Mouse (Mus musculus) heart, postnatal 0 days (tissue): ENCODE data around the gene Bmpr1b. TPM values are rescaled to one million over a fixed set of nuclear protein-coding genes. Genes with fewer than 3 reads are reported as not detected.
A peak's percentile ranks its signal among the peaks of the same experiment; 100 is the strongest.

Source experiments
- ATAC-seq: fragments of 200-750 bp; cut with Nextera tagmentation; 2 replicates; pipeline ENCODE4 v1.8.0; 2017; ENCODE audit warnings: low read depth, moderate number of reproducible peaks, moderate library complexity; ENCODE audit not compliant: insufficient read depth
- DNase-seq: peaks from one replicate; pipeline ENCODE4 v3.0.0-alpha.2; 2016; ENCODE audit warnings: low spot score
- H3K27ac ChIP-seq: fragments of 300-500 bp; sonication (generic); 2 replicates; pipeline ENCODE4 v1.5.1; 2014; ENCODE audit warnings: low read depth, mild to moderate bottlenecking
- H3K27me3 ChIP-seq: fragments of 300-500 bp; sonication (generic); 2 replicates; pipeline ENCODE4 v1.6.1; 2014; ENCODE audit warnings: low read length, mixed read lengths; ENCODE audit not compliant: control insufficient read depth, insufficient read depth
- H3K36me3 ChIP-seq: fragments of 300-500 bp; sonication (generic); replicated peaks from 2 replicates; pipeline ENCODE4 v1.6.1; 2014; ENCODE audit warnings: low read length, mixed read lengths; ENCODE audit not compliant: control insufficient read depth, insufficient read depth
- H3K4me1 ChIP-seq: fragments of 300-500 bp; sonication (generic); 2 replicates; pipeline ENCODE4 v1.6.1; 2014; ENCODE audit warnings: antibody characterized with exemption; ENCODE audit not compliant: control insufficient read depth, insufficient read depth
- H3K4me2 ChIP-seq: fragments of 300-500 bp; sonication (generic); 2 replicates; pipeline ENCODE4 v1.6.1; 2014; ENCODE audit warnings: low read depth, mild to moderate bottlenecking, low read length, moderate library complexity
- H3K4me3 ChIP-seq: fragments of 300-500 bp; sonication (generic); 2 replicates; pipeline ENCODE4 v1.5.1; 2014; ENCODE audit warnings: low read depth, low read length
- H3K9ac ChIP-seq: fragments of 300-500 bp; sonication (generic); replicated peaks from 2 replicates; pipeline ENCODE4 v1.6.1; 2014; ENCODE audit warnings: low read depth, low read length, mixed read lengths
- H3K9me3 ChIP-seq: fragments of 300-500 bp; sonication (generic); replicated peaks from 2 replicates; pipeline ENCODE4 v1.6.1; 2016; ENCODE audit warnings: low read length; ENCODE audit not compliant: control insufficient read depth
- CTCF ChIP-seq: IDR thresholded peaks from 2 replicates; pipeline ENCODE4 v1.5.1; 2016; ENCODE audit warnings: antibody characterized with exemption, control low read depth, low read depth
- EP300 ChIP-seq: IDR thresholded peaks from 2 replicates; pipeline ENCODE4 v1.6.1; 2016; ENCODE audit warnings: antibody characterized with exemption, low read depth
- WGBS: fragments of 180-500 bp; shearing (Covaris S2); extraction: QIAGEN DNeasy Blood & Tissue Kit; methylation state at CpG from one replicate; pipeline ENCODE4 v1.1.7; 2014; 5-methylcytosine and 5-hydroxymethylcytosine counted together
- polyA plus RNA-seq: library from polyadenylated mRNA; unstranded; fragments of >200 nt; fragmentation: Nextera tagmentation; extraction: Ambion mirVana; gene quantifications from 2 replicates; pipeline ENCODE4 v1.2.1, GENCODE M21; 2015
- total RNA-seq: library from RNA; depleted of rRNA; stranded (reverse); fragments of >200 nt; gene quantifications from 2 replicates; pipeline ENCODE4 v1.2.3, GENCODE M21; 2014; ENCODE audit warnings: low replicate concordance

The Bmpr1b gene
- total and polyA plus RNA-seq, 2 experiments from 2014 or later = 0.11 to 0.95 TPM

DNA sequence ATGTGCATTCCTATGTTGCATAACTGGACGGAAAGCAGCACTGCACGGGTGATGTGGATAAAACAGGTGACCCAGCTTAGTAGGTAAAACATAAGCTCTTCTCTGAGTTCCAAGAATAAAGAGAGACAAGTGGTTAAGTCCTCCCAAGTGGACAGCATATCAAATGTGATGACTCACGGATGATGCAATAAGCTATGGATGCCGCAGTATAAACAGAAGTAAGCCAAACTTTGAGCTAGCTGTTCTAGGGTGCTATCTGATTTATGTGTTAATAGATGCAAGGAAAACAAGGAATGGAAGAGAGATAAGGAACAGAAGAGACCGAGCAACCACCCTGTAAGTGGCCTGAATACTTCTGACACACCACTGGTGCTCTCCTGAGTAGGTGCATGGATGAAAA is 120.1 kb downstream of the Bmpr1b start:
- no peak for DNase-seq
- TF ChIP-seq CTCF (no peak), EP300 (no peak)
- no peaks in the 10 kb centered on the region for H3K4me1 ChIP-seq
- ATAC-seq = no peak
- H3K4me3 ChIP-seq = no peak overlapping the region
- no peaks in the 10 kb centered on the region for H3K27me3 ChIP-seq
- no peaks in the 10 kb centered on the region for H3K9me3 ChIP-seq
- H3K4me2 ChIP-seq = no peak overlapping the region
- no peak overlapping the region for H3K9ac ChIP-seq
- WGBS = 72% methylated on average over 5 of the region's 5 CpGs
- no peak overlapping the region for H3K27ac ChIP-seq
- H3K36me3 ChIP-seq = no peaks in the 10 kb centered on the region

DNA sequence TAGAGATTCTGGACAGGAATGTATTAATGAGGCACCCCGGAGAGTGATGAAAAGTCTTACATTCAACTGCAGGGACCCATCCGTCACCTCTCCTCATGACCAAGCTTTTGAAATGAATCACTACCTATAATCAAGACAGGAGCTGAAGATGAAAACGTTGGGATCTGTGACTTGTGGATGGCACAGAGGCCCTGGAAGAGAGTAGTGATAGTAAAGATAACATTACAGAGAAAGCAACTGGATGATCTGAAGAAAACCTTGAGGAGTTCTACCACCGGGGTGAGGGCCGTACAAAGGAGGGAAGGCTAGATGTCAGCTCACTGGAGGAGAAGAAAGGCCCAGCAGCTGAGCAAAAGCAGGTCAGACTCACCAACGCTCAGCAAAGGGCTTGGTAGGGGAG is 120.7 kb downstream of the Bmpr1b start:
- TF ChIP-seq EP300 (no peak), CTCF (no peak)
- DNase-seq (no peak), ATAC-seq (no peak)
- Histone ChIP-seq H3K27ac (no peak overlapping the region), H3K36me3 (no peaks in the 10 kb centered on the region), H3K4me2 (no peak overlapping the region), H3K9me3 (no peaks in the 10 kb centered on the region), H3K4me3 (no peak overlapping the region), H3K27me3 (no peaks in the 10 kb centered on the region), H3K4me1 (no peaks in the 10 kb centered on the region), H3K9ac (no peak overlapping the region)
- 46% methylated on average over 6 of the region's 6 CpGs for WGBS

DNA sequence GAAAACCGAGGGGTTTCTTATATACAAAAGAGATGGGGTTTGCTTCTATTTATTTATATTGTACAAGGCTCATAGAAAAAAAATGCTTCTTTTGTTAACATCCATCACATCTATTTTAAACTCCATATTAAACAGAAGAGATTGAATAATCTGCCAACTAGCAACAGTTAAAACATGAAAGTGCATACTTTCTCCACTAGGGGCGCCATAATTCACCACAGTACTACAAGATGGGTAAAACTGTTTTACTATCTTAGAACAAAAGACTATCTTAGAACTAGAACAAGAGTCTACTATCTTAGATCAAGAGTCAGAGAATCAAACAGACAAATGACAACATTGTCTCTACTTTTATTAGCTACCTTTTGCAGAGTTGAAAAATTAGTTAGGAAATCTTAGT is 125.8 kb downstream of the Bmpr1b start:
- DNase-seq = no peak
- Histone ChIP-seq H3K4me2 (no peak overlapping the region), H3K4me1 (no peaks in the 10 kb centered on the region), H3K4me3 (no peak overlapping the region), H3K9ac (no peak overlapping the region), H3K36me3 (no peaks in the 10 kb centered on the region), H3K27ac (no peak overlapping the region), H3K27me3 (no peaks in the 10 kb centered on the region), H3K9me3 (no peaks in the 10 kb centered on the region)
- 44% methylated on average over 2 of the region's 2 CpGs for WGBS
- peak; percentile 66 for TF ChIP-seq CTCF
- TF ChIP-seq EP300 = no peak
- ATAC-seq = no peak

DNA sequence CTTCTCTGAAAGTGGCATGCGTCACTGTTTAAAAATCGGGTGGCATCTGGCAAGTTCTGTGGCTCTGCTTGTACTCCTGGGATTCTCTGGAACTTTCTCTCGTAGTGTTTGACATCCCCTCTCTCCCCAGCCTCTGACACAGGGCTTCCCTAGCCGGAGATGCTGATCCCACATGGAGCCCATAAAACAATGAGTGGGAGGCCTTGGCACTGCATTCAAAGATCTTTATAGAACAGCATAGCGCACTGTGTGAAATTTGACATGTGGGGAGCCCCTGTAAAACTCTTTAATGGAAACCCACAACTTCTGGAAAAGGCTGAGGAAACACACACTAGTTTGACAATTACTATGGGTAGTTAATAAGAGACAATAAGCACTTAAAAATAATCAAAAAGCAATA is 126.2 kb downstream of the Bmpr1b start:
- DNase-seq (no peak), ATAC-seq (no peak)
- no peaks in the 10 kb centered on the region for H3K36me3 ChIP-seq
- TF ChIP-seq CTCF (no peak), EP300 (no peak)
- no peak overlapping the region for H3K4me3 ChIP-seq
- no peak overlapping the region for H3K9ac ChIP-seq
- no peaks in the 10 kb centered on the region for H3K9me3 ChIP-seq
- H3K27me3 ChIP-seq = no peaks in the 10 kb centered on the region
- no peaks in the 10 kb centered on the region for H3K4me1 ChIP-seq
- no peak overlapping the region for H3K27ac ChIP-seq
- WGBS = 79% methylated on average over 5 of the region's 5 CpGs
- no peak overlapping the region for H3K4me2 ChIP-seq

DNA sequence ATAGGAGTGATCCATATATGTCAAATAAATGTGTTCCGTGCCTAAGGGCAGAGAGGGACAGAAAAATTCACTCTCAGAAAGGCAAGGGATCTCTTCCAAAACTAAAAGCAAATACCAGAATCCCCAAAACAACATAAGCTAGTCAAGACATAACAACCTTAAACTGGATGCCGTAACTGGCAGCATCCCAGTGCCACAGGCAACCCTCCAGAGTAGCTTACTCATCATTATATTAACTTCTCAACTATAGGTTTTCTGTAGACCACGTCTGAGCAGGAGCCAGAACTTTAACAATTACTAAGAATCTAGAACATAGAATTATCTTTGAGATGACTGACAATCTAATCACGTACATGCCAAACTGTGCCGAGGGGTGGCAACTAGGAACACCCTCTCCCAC is 128.9 kb downstream of the Bmpr1b start:
- WGBS = 80% methylated on average over 5 of the region's 5 CpGs
- DNase-seq = no peak
- no peaks in the 10 kb centered on the region for H3K9me3 ChIP-seq

DNA sequence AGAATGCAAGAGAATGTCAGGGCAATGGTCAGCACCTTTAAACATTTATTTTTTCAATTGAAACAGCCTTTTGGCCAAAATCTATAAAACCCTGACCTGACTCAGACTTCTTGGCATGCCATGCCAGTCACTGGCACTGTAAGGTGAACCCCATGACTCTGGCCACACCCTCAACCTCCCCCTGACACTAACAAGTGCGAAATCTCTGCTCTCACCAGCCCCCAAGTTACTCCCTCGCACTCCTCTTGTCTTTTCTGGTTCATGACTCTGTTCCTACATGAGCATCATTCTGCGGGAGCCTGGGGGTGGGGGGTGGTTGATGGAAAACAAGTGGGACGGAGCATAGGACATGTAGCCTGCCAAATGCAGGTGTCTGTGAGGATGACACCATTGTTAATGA is 135.1 kb downstream of the Bmpr1b start:
- no peaks in the 10 kb centered on the region for H3K9me3 ChIP-seq
- no peaks in the 10 kb centered on the region for H3K36me3 ChIP-seq
- TF ChIP-seq EP300 (no peak), CTCF (no peak)
- H3K9ac ChIP-seq = no peak overlapping the region
- 71% methylated on average over 4 of the region's 4 CpGs for WGBS
- no peak overlapping the region for H3K27ac ChIP-seq
- no peaks in the 10 kb centered on the region for H3K27me3 ChIP-seq
- no peak for DNase-seq
- ATAC-seq = no peak
- no peak overlapping the region for H3K4me2 ChIP-seq
- no peak overlapping the region for H3K4me3 ChIP-seq
- no peaks in the 10 kb centered on the region for H3K4me1 ChIP-seq

More for the DNA sequence above, 128.9 kb downstream of the Bmpr1b start:
- Histone ChIP-seq H3K27me3 (no peaks in the 10 kb centered on the region), H3K4me1 (no peaks in the 10 kb centered on the region), H3K9ac (no peak overlapping the region), H3K27ac (no peak overlapping the region), H3K4me2 (no peak overlapping the region), H3K4me3 (no peak overlapping the region), H3K36me3 (no peaks in the 10 kb centered on the region)
- TF ChIP-seq EP300 = no peak
- ATAC-seq = no peak
